Mouse (Mus musculus) thymus, adult 2 months (tissue): ENCODE results near the gene Btbd9. TPM values are rescaled to one million over a fixed set of nuclear protein-coding genes. Genes with fewer than 3 reads are reported as not detected.

Experiments used
- DNase-seq: peaks from one replicate; pipeline ENCODE4 v3.0.0; 2021
- H3K27ac ChIP-seq: fragments of 200-500 bp; 2 replicates; pipeline ENCODE4 v1.5.1; 2012; ENCODE audit warnings: low read length, control low read depth; ENCODE audit not compliant: control insufficient read depth, insufficient read depth
- H3K27me3 ChIP-seq: fragments of 200-500 bp; 2 replicates; pipeline ENCODE4 v1.6.1; 2012; ENCODE audit warnings: mild to moderate bottlenecking, low read length, moderate library complexity, mixed read lengths; ENCODE audit not compliant: control insufficient read depth, insufficient read depth
- H3K36me3 ChIP-seq: fragments of 200-500 bp; 2 replicates; pipeline ENCODE4 v1.6.1; 2012; ENCODE audit warnings: mild to moderate bottlenecking, low read length, moderate library complexity; ENCODE audit not compliant: control insufficient read depth, insufficient read depth
- H3K4me1 ChIP-seq: fragments of 200-500 bp; replicated peaks from 2 replicates; pipeline ENCODE4 v1.6.1; 2012; ENCODE audit warnings: low read length; ENCODE audit not compliant: control insufficient read depth, insufficient read depth
- H3K4me3 ChIP-seq: fragments of 200-500 bp; 2 replicates; pipeline ENCODE4 v1.5.1; 2012; ENCODE audit warnings: mild to moderate bottlenecking, low read length, control low read depth, moderate library complexity; ENCODE audit not compliant: control insufficient read depth, insufficient read depth
- CTCF ChIP-seq: fragments of 200-500 bp; IDR thresholded peaks from 2 replicates; pipeline ENCODE4 v1.5.1; 2012; ENCODE audit warnings: mild to moderate bottlenecking, control low read depth, low read length, moderate library complexity, borderline replicate concordance; ENCODE audit not compliant: control insufficient read depth, poor library complexity, insufficient read depth; ENCODE audit errors: extremely low read depth
- POLR2A ChIP-seq: fragments of 200-500 bp; IDR thresholded peaks from 2 replicates; pipeline ENCODE4 v1.6.1; 2012; ENCODE audit warnings: mild to moderate bottlenecking, low read length, control low read depth, moderate library complexity; ENCODE audit not compliant: control insufficient read depth, poor library complexity, insufficient read depth; ENCODE audit errors: extremely low read depth
- WGBS: fragments of 180-500 bp; shearing (Covaris S2); methylation state at CpG from one replicate; pipeline ENCODE4 v1.1.7; 2018; 5-methylcytosine and 5-hydroxymethylcytosine counted together
- polyA plus RNA-seq: library from polyadenylated mRNA; depleted of rRNA; stranded (reverse); fragments of >200 nt; gene quantifications from 2 replicates; pipeline ENCODE4 v1.2.3, GENCODE M21; 2012

The Btbd9 gene
- polyA plus RNA-seq, 1 experiment = 29.1 TPM

DNA sequence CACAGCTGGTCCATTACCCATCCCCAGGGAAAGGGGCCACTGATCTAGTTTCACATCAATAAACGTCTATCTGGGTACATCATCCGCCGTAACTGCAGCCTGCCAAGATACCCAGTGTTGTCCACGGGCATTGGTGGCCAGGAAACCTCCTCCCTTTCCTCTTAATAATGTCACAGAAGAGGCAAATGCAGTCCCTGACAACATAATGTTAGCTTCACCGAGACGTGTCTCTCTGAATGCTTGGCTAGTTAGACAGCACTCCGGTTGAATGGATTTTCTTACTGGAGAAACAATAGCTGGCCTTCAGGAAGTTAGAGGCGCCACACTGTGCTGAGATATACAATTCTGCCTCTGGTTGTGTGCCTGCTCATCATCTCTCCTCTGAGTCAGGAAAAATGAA lies 280.2 kb downstream of the Btbd9 start:
- TF ChIP-seq CTCF (no peak), POLR2A (no peak)
- DNase-seq = no peak

DNA sequence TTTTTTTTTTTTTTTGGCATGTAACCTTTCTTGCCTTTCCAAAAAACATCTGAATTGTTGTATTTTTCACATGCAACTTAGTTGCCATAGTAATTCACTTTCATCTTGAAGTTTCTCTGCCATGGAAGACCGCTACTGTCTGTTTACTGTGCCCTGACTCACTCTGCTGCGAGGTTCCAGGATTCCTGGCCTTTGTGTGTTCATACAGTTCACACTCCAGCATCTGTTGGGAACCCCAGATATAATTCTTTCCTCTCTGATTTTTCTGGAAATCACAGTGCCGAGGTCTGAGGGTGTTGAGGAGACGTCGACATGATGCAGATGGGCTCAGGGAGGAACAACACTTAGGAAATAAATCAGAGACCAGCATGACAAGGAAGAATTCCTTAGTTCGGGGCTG lies 283.6 kb downstream of the Btbd9 start:
- 92% methylated on average over 6 of the region's 6 CpGs for WGBS
- Histone ChIP-seq H3K4me3 (no peak overlapping the region), H3K27ac (no peak overlapping the region), H3K4me1 (no peaks in the 10 kb centered on the region), H3K27me3 (no peaks in the 10 kb centered on the region), H3K36me3 (no peaks in the 10 kb centered on the region)
- DNase-seq = no peak
- TF ChIP-seq POLR2A (no peak), CTCF (no peak)

More for the DNA sequence above, 280.2 kb downstream of the Btbd9 start:
- WGBS = 96% methylated on average over 8 of the region's 8 CpGs
- Histone ChIP-seq H3K27me3 (no peaks in the 10 kb centered on the region), H3K4me3 (no peak overlapping the region), H3K27ac (no peak overlapping the region), H3K4me1 (no peaks in the 10 kb centered on the region), H3K36me3 (no peaks in the 10 kb centered on the region)

DNA sequence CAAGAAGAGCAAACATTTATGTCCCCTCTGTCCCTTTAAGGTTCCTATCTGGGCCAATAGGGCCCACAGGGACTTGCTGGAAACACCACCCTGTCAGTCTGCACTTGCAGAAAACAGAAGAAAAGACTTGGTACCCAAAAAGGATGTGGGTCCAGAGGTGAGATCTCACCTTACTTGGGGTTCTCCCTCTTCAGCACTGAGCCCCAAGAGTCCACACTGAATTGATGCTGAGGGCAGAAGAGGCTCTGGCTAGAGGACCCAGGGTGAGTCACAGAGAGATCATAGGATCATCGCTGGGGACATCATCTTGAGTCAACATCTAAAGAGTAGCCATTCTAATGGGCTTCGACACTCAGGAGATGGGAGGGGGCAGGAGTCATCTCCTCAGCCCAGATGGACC lies 290.6 kb downstream of the Btbd9 start:
- DNase-seq = no peak
- TF ChIP-seq CTCF (no peak), POLR2A (no peak)
- H3K4me3 ChIP-seq = no peak overlapping the region
- no peaks in the 10 kb centered on the region for H3K4me1 ChIP-seq
- no peaks in the 10 kb centered on the region for H3K36me3 ChIP-seq
- WGBS = 98% methylated on average over 2 of the region's 2 CpGs
- no peak overlapping the region for H3K27ac ChIP-seq
- no peaks in the 10 kb centered on the region for H3K27me3 ChIP-seq

DNA sequence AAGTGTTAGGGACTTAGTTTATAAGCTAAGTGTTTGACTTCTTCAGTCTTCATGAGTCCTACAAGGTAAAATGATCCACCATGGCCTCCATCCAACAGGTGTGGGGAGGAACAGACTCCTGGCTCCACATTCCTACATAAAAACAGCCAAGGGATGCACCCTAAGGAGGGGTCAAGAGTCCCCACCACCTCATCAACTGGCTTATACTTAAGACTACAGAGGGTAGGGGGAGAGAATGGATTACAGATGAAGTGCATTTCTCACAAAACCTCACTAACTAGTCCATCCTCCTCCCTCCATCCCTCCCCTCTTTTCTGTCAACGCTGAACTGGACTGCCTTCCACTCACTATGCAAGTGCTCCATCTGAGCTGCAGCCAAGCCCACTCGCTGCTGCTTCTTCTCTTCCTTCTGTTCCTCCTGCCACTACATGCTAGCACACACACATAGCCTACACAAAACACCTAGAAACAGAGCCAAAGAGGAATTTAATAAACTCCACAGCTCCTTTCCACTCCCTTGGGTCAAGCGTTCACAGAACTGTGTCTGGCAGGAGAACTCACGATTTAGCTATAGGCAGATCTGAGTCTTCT lies 292.7 kb downstream of the Btbd9 start:
- Histone ChIP-seq H3K4me3 (no peak overlapping the region), H3K27me3 (no peaks in the 10 kb centered on the region), H3K4me1 (no peaks in the 10 kb centered on the region), H3K27ac (no peak overlapping the region), H3K36me3 (no peaks in the 10 kb centered on the region)
- no peak for DNase-seq
- no peak for TF ChIP-seq CTCF
- 90% methylated on average over 4 of the region's 4 CpGs for WGBS

DNA sequence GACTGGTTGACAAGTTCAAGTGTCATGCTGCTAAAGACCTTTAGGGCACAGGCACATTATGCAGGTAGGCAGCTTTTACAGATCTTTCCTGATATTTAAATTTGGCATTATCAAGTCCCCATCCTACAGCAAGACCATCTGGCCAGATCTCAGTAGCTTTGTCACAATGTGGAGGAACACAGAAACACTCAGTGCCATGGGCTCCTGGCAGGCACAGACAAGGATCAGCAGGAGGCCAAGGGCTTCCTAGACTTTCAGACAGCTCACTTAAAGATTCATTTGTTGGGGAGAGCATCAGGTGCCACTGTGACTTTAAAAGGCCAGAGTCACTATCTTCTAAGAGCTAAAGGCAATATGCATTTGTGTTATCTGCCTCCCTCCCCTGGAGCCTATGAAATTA lies 293.3 kb downstream of the Btbd9 start:
- TF ChIP-seq POLR2A (no peak), CTCF (no peak)
- H3K4me3 ChIP-seq = no peak overlapping the region
- no peak overlapping the region for H3K27ac ChIP-seq

DNA sequence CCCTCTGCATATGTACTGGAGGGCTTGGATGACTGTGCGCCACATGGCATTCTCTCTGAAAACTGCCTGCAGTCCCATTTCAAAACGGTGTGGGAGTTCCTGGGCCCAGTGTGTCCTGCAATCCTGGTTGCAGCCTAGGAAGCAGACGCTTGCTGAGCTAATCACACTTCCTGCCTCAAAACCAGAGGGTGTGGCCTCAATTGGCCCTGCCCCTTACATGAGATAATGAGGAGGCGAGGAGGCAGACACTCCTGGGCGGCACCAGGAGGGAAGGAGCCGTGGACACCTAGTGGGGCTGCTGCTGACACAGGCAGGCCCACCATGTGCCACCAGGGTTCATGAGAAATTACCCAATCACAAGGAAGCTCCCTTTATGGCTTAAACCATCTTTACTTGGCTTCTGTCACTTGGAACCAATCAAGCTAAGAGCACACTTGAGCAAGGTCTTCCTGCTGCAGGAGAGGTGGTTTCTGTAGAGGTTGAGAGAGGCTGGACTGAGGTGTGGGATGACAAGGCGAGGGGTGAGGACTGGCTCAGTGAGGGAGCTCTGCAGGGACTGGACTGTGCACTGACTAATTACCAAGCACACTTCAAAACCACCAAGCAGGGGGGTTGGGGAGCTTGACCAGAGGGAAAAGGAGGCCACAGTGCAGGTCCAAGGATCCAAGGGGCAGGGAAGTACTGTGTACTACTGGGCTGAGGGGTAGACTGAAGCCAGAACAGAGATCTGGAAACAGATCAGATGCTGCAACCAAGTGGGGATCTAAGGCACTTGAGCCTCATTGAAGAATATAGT lies 295.8 kb downstream of the Btbd9 start:
- WGBS = 78% methylated on average over 7 of the region's 7 CpGs
- DNase-seq = no peak
- Histone ChIP-seq H3K36me3 (no peaks in the 10 kb centered on the region), H3K4me3 (no peak overlapping the region), H3K27ac (no peak overlapping the region), H3K27me3 (no peaks in the 10 kb centered on the region), H3K4me1 (no peaks in the 10 kb centered on the region; the same call in 1 of the 2 replicates)
- TF ChIP-seq POLR2A (no peak), CTCF (no peak)

More for the DNA sequence above, 293.3 kb downstream of the Btbd9 start:
- Histone ChIP-seq H3K4me1 (no peaks in the 10 kb centered on the region), H3K36me3 (no peaks in the 10 kb centered on the region), H3K27me3 (no peaks in the 10 kb centered on the region)
- no peak for DNase-seq

DNA sequence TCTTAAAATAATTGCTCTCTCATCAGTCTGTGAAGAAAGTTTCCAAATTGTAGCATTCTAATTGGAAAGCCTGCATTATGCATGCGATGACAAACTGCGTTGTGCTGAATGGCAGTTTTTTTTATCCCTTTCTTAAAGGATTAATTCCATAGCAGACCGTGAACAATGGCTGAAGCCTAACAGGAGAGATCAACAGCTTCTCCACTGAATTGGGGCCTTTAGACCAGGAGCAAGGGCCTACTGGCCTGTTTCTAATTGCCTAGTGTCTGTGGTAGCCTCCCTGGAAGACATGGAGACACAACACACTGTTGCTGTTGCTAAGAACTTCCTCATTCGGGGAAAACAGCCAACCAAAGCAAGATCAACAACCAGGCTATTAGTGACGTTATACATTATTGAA lies 296.6 kb downstream of the Btbd9 start:
- TF ChIP-seq CTCF (no peak), POLR2A (no peak)
- Histone ChIP-seq H3K4me1 (no peaks in the 10 kb centered on the region; the same call in 1 of the 2 replicates), H3K4me3 (no peak overlapping the region), H3K27me3 (no peaks in the 10 kb centered on the region), H3K27ac (no peak overlapping the region), H3K36me3 (no peaks in the 10 kb centered on the region)
- DNase-seq = no peak
- WGBS = 86% methylated on average over 5 of the region's 5 CpGs
